Mouse (Mus musculus) CH12.LX (cell line): ENCODE measurements at regions not wholly inside any gene's neighbourhood (a gene's known extent, or its start where the extent isn't known, plus 50 kb on each side); places are given as distances from the start of the nearest gene placed in this dataset.

Experiments used
- CHD1 ChIP-seq: IDR thresholded peaks from 2 replicates; pipeline ENCODE4 v1.6.1; 2012; ENCODE audit warnings: low read depth, low read length, improper control_type of control experiment, inconsistent platforms
- CTCF ChIP-seq, 2 experiments: IDR thresholded peaks in 1 of 2; conservative IDR thresholded peaks in 1 of 2; 2 replicates each; pipeline ENCODE4 v1.5.1; 2011 to 2012; ENCODE audit warnings: low read depth in 2 of 2, low read length in 2 of 2, improper control_type of control experiment in 1 of 2, inconsistent platforms in 1 of 2, mild to moderate bottlenecking in 1 of 2, moderate library complexity in 1 of 2
- EP300 ChIP-seq: IDR thresholded peaks from 2 replicates; pipeline ENCODE4 v1.6.1; 2011; ENCODE audit warnings: low read length, improper control_type of control experiment
- HCFC1 ChIP-seq: IDR thresholded peaks from 2 replicates; pipeline ENCODE4 v1.6.1; 2012; ENCODE audit warnings: low read depth, mild to moderate bottlenecking, inconsistent platforms, low read length, improper control_type of control experiment
- MAFK ChIP-seq: IDR thresholded peaks from 2 replicates; pipeline ENCODE4 v1.6.1; 2011; ENCODE audit warnings: low read length, improper control_type of control experiment; ENCODE audit not compliant: insufficient replicate concordance
- MAX ChIP-seq: IDR thresholded peaks from 2 replicates; pipeline ENCODE4 v1.6.1; 2011; ENCODE audit warnings: low read length, improper control_type of control experiment
- NRF1 ChIP-seq: IDR thresholded peaks from 2 replicates; pipeline ENCODE4 v1.6.1; 2014; ENCODE audit warnings: low read depth, mild to moderate bottlenecking, inconsistent platforms, low read length, improper control_type of control experiment, moderate library complexity
- PAX5 ChIP-seq: IDR thresholded peaks from 2 replicates; pipeline ENCODE4 v1.6.1; 2012; ENCODE audit warnings: low read length, inconsistent platforms, mixed read lengths
- POLR2A ChIP-seq: IDR thresholded peaks from 2 replicates; pipeline ENCODE4 v1.6.1; 2011; ENCODE audit warnings: low read depth, mild to moderate bottlenecking, improper control_type of control experiment, low read length
- SIN3A ChIP-seq: IDR thresholded peaks from 2 replicates; pipeline ENCODE4 v1.6.1; 2012; ENCODE audit warnings: low read length, improper control_type of control experiment, inconsistent platforms
- TBP ChIP-seq: conservative IDR thresholded peaks from 2 replicates; pipeline ENCODE4 v1.6.1; 2011; ENCODE audit warnings: low read depth, low read length, improper control_type of control experiment
- USF1 ChIP-seq: IDR thresholded peaks from 2 replicates; pipeline ENCODE4 v1.6.1; 2014; ENCODE audit warnings: low read depth, mild to moderate bottlenecking, inconsistent platforms, low read length, improper control_type of control experiment
- USF2 ChIP-seq: conservative IDR thresholded peaks from 2 replicates; pipeline ENCODE4 v1.6.1; 2011; ENCODE audit warnings: low read depth, low read length, improper control_type of control experiment
- ZKSCAN1 ChIP-seq: IDR thresholded peaks from 2 replicates; pipeline ENCODE4 v1.6.1; 2012; ENCODE audit warnings: low read depth, inconsistent platforms, low read length, improper control_type of control experiment, borderline replicate concordance

- no peak for TF ChIP-seq ZKSCAN1
- TF ChIP-seq CTCF (conservative IDR thresholded peaks at IDR 0.05 in 1 of 2, IDR thresholded peaks at IDR 0.05 in 1 of 2; ENCODE audit: low read depth in 2 of 2, low read length in 2 of 2): no peak
- no peak for TF ChIP-seq MAX
- no peak for TF ChIP-seq CHD1
- TF ChIP-seq POLR2A: no peak
- no peak for TF ChIP-seq TBP
- no peak for TF ChIP-seq USF2
- no peak for TF ChIP-seq SIN3A
- TF ChIP-seq HCFC1: no peak
- no peak for TF ChIP-seq USF1
- no peak for TF ChIP-seq MAFK
- no peak for TF ChIP-seq EP300
- no peak for TF ChIP-seq PAX5
- TF ChIP-seq NRF1: no peak
Observed at GRCm38 (mm10) chr5:119137821-119138221, 532.6 kb upstream of the Tbx3 start.
